Mouse (Mus musculus) cerebellum, adult 2 months (tissue): ENCODE measurements around the gene Zfp990.

Source experiments
- CTCF ChIP-seq: fragments of 200-500 bp; IDR thresholded peaks from 2 replicates; pipeline ENCODE4 v1.5.1; 2011; ENCODE audit warnings: low read depth, mild to moderate bottlenecking, control low read depth, low read length, moderate library complexity, borderline replicate concordance; ENCODE audit not compliant: insufficient read depth
- POLR2A ChIP-seq: fragments of 200-500 bp; IDR thresholded peaks from 2 replicates; pipeline ENCODE4 v1.6.1; 2011; ENCODE audit warnings: low read length, control low read depth, borderline replicate concordance; ENCODE audit not compliant: insufficient read depth

DNA sequence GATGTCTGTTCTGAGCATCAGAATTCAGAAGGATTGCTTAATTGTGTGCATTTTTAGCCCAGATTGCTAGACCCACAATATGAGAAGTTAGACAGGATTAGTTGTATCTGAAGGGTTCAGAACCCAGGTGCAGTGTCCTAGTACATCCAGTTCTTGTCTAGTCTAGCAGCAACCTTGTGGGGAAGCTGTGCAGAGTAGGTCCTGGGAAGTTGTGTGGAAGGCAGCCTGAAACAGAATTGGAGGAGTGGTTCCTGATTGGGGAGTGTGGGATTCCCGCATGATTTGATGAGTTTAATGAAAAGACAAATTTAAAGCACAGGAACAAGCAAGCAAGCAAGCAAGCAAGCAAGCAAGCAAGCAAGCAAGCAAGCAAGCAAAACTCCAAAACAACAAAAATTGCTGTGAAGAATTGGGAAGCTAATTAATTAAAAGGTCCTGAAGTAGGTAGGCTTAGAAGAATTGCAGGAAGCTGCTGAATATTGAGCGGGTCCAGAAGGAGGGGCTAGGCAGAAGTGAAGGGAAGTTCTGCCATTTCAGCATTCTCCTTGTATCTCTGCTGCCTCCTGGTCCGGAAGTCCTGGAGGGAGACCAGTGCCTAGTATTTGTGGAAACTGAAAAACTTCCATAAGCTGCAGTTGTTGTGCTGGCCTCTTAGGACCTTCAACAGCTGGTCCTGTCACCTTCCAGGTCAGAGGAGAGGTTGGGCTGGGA is 53.7 kb downstream of the Zfp990 start:
- TF ChIP-seq POLR2A (no peak), CTCF (no peak)
